Mouse (Mus musculus) embryonic facial prominence, embryonic 14.5 days (tissue): ENCODE measurements around the gene Hdgf. TPM values are rescaled to one million over a fixed set of nuclear protein-coding genes. Genes with fewer than 3 reads are reported as not detected.

Source experiments
- ATAC-seq: fragments of 200-750 bp; cut with Nextera tagmentation; 2 replicates; pipeline ENCODE4 v1.8.0; 2017; ENCODE audit warnings: low read depth, moderate number of reproducible peaks, moderate TSS enrichment
- DNase-seq: peaks from one replicate; pipeline ENCODE4 v3.0.0-alpha.2; 2015; ENCODE audit warnings: low spot score
- H3K27ac ChIP-seq: fragments of 300-500 bp; sonication (generic); replicated peaks from 2 replicates; pipeline ENCODE4 v1.5.1; 2014; ENCODE audit warnings: low read depth, mild to moderate bottlenecking, low read length, moderate library complexity
- H3K27me3 ChIP-seq: fragments of 300-500 bp; sonication (generic); replicated peaks from 2 replicates; pipeline ENCODE4 v1.6.1; 2014; ENCODE audit warnings: low read length; ENCODE audit not compliant: control insufficient read depth, insufficient read depth
- H3K36me3 ChIP-seq: fragments of 300-500 bp; sonication (generic); 2 replicates; pipeline ENCODE4 v1.6.1; 2014; ENCODE audit warnings: low read length, mixed read lengths; ENCODE audit not compliant: control insufficient read depth, insufficient read depth
- H3K4me1 ChIP-seq: fragments of 300-500 bp; sonication (generic); 2 replicates; pipeline ENCODE4 v1.6.1; 2014; ENCODE audit warnings: antibody characterized with exemption, low read length; ENCODE audit not compliant: control insufficient read depth, insufficient read depth
- H3K4me2 ChIP-seq: fragments of 300-500 bp; sonication (generic); 2 replicates; pipeline ENCODE4 v1.6.1; 2014; ENCODE audit warnings: low read depth, mild to moderate bottlenecking, low read length, moderate library complexity, mixed read lengths
- H3K4me3 ChIP-seq: fragments of 300-500 bp; sonication (generic); 2 replicates; pipeline ENCODE4 v1.5.1; 2014; ENCODE audit warnings: low read depth, mild to moderate bottlenecking, low read length
- H3K9ac ChIP-seq: fragments of 300-500 bp; sonication (generic); 2 replicates; pipeline ENCODE4 v1.6.1; 2014; ENCODE audit warnings: low read depth, mild to moderate bottlenecking, low read length, moderate library complexity, mixed read lengths
- H3K9me3 ChIP-seq: fragments of 300-500 bp; sonication (generic); 2 replicates; pipeline ENCODE4 v1.6.1; 2016; ENCODE audit warnings: low read length; ENCODE audit not compliant: control insufficient read depth
- WGBS: fragments of 180-500 bp; shearing (Covaris S2); extraction: QIAGEN DNeasy Blood & Tissue Kit; methylation state at CpG from one replicate; pipeline ENCODE4 v1.1.7; 2014; 5-methylcytosine and 5-hydroxymethylcytosine counted together
- polyA plus RNA-seq: library from polyadenylated mRNA; unstranded; fragments of >200 nt; fragmentation: Nextera tagmentation; extraction: Ambion mirVana; gene quantifications from 2 replicates; pipeline ENCODE4 v1.2.1, GENCODE M21; 2014

Gene Hdgf
- polyA plus RNA-seq, 1 experiment from 2014 or later: 205 TPM

DNA sequence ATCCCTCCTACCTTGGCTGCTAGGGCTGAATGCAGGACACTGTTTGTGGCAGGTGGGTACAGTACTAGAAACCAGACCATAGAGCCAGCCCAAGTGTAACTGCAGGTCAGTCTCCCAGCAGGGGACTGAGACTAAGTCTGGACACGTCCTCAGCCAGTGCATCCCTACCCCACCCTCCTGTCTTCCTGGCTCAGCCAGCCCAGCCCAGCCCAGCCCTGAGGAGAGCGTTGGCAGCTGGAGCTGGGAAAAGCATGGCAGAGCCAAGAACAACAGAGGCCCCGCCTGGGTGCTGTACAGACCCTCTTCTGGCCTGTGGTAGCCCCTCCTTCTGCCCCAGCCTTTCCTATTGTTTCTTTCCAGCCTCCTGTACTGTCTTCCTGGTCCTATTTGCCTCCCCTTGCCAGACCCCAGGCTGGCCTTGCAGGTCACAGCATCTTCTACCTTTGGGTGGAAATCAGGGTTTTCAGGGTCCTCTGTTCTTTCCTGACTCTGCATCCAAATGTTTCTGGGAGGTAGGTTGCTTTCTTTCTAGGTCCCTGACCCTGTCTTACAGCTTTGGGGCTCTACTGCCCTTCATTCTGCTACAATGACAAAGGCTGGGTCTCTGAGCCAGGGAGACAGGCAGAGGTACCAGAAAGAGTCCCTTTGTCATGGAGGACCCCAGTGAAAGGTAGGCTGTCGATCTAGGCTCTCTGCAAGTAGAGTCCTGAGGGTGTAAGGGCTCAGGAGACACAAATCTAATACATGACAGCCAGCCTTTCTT lies 38.9 kb downstream of the Hdgf start:
- no peaks in the 10 kb centered on the region for H3K9me3 ChIP-seq
- peak; percentile 55 for ATAC-seq
- peak overlapping the region; percentile 96 for H3K27ac ChIP-seq
- 6% methylated on average over 4 of the region's 4 CpGs for WGBS
- H3K4me3 ChIP-seq: no peak overlapping the region
- 0 out of 2 replicates have a peak overlapping the region, but pooled peaks have one; percentile 32 for H3K9ac ChIP-seq
- DNase-seq: peak; percentile 83
- peaks cover 27% of the 10 kb centered on the region for H3K36me3 ChIP-seq
- peak overlapping the region; percentile 16; the same call in 1 of the 2 replicates for H3K4me2 ChIP-seq
- peaks cover 43% of the 10 kb centered on the region for H3K4me1 ChIP-seq
- H3K27me3 ChIP-seq: no peaks in the 10 kb centered on the region

DNA sequence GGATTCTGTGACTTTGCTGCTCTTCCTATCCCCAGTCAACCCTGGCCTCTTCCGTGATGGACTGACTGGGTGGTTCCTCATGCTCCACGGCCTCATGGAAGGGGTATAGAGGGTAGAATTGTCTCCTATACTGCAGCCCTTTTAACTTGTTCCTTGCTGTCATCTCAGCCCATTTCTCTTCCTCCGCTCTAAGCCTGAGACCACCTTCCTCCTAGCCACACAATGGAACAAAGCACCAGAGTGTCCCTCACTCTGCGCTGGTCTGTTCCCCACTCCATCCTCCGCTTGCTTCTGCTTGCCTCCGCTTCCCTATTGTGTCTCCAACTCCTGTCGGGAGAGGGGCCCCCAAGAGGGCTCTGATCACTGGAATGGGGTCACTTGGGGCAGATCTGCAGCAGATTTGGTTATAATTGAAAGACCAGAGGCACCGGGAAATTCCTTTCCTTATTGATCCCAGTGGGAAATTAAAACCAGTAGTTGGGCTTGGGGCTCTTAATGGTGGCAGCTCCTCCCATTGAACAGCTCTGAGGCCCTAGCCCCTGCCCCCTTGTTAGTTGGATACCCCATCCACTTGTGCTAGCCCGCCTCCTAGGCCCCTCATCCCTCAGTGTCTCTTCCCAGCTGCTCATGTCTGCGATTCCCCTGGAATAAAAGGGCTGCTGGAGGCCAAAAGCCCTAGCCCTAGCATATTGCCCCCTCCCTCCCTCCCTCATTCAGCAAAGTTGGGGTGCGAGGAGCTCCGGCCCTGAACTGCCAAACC lies 39.8 kb downstream of the Hdgf start:
- WGBS: 15% methylated on average over 12 of the region's 12 CpGs
- peak overlapping the region; percentile 77 for H3K4me2 ChIP-seq
- H3K36me3 ChIP-seq: peaks cover 17% of the 10 kb centered on the region
- H3K4me1 ChIP-seq: peaks cover 49% of the 10 kb centered on the region
- no peak overlapping the region for H3K4me3 ChIP-seq
- H3K27me3 ChIP-seq: no peaks in the 10 kb centered on the region
- DNase-seq: peak; percentile 68
- no peaks in the 10 kb centered on the region for H3K9me3 ChIP-seq
- ATAC-seq: no peak
- peak overlapping the region; percentile 96 for H3K27ac ChIP-seq
- peak overlapping the region; percentile 2; the same call in 1 of the 2 replicates for H3K9ac ChIP-seq

DNA sequence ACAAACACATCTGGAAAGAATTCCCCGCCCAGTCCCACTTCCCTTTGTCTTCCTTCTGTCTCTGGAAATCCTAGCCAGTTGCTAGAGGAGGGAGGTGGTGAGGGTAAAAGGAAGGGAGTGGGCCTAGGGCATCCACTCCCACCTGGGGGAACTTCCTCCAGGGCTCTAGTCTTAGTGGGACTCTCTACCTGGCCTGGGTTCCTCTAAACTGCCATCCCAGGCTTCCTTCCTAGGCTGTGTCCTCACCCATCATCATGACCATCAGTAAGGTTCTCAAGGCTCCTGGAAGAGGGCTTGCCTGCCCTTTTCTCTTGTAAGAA lies 40.4 kb downstream of the Hdgf start:
- Histone ChIP-seq H3K27ac (peak overlapping the region; percentile 96), H3K36me3 (peaks cover 12% of the 10 kb centered on the region; the same call in 1 of the 2 replicates), H3K4me2 (peak overlapping the region; percentile 77), H3K27me3 (no peaks in the 10 kb centered on the region), H3K9ac (peak overlapping the region; percentile 2; the same call in 1 of the 2 replicates), H3K4me1 (peaks cover 54% of the 10 kb centered on the region), H3K9me3 (no peaks in the 10 kb centered on the region), H3K4me3 (no peak overlapping the region)
- WGBS: 22% methylated on average over 1 of the region's 1 CpGs
- ATAC-seq (no peak), DNase-seq (no peak)

DNA sequence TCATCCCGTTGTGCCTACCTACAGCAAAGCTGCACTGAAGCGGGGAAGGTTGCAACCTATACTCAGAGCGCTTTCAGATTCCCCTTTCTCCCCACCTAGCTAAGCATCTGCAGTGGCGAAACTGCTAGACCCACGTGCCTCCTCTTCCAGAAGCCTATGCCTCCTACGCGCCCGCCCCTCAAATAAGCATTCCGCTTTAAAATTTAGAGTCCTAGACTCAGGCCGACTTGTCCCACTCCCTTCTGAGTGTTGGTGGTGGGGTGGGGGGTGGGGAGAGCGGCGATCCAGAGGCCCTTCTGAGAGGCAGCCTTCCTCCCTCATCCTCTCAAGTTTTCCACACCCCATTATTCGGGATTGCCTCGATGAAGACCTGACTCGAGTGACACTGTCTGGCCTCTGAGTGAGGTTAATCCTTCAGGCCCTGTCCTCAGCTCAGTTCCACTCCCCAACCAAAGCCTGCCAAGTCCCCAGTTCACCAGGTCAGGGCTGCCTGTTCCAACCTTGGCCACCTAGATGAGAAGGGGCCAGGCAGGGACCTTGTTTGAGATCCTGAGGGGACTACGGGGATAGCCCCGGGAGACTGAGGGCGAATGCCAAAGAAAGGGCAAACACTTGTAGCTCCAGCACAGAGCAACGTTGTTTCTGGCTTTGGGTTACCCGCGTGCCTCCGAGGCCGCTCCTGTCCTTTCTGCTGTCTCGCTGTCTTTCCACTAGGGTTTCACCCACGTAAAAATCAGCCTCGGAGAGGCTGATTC lies 41.1 kb downstream of the Hdgf start:
- Histone ChIP-seq H3K9me3 (no peaks in the 10 kb centered on the region), H3K36me3 (peaks cover 5% of the 10 kb centered on the region; the same call in 1 of the 2 replicates), H3K27ac (peak overlapping the region; percentile 96), H3K4me2 (peak overlapping the region; percentile 77), H3K4me1 (peaks cover 62% of the 10 kb centered on the region), H3K27me3 (no peaks in the 10 kb centered on the region), H3K4me3 (peak overlapping the region; percentile 53), H3K9ac (peak overlapping the region; percentile 70)
- 7% methylated on average over 21 of the region's 26 CpGs for WGBS
- ATAC-seq (no peak), DNase-seq (peak; percentile 51)

DNA sequence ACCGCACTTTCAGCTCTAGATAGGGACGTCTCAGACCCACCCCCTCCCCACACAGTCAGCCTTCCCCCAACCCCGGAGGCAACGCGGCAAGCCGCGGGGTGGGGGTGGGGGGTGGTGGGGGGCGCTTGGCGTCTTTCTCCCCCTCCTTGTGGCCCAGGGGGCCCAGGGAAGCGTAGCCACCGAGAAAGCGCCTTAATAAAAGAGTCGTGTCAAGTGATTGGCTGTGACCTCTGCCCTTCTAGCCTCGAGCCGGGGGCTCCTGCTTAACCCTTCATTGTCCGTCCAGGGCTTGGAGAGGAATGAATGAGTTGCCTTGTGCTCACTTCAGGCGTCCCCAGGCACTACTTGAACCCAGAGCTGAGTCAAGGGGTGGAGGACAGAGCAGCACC lies 41.7 kb downstream of the Hdgf start:
- Histone ChIP-seq H3K4me1 (peaks cover 67% of the 10 kb centered on the region), H3K4me2 (peak overlapping the region; percentile 77), H3K27ac (peak overlapping the region; percentile 96), H3K27me3 (no peaks in the 10 kb centered on the region), H3K9ac (peak overlapping the region; percentile 70), H3K36me3 (peaks cover under 1% of the 10 kb centered on the region; the same call in 1 of the 2 replicates), H3K4me3 (peak overlapping the region; percentile 53), H3K9me3 (no peaks in the 10 kb centered on the region)
- DNase-seq: peak; percentile 66
- WGBS: 0% methylated on average over 15 of the region's 17 CpGs
- ATAC-seq: no peak

DNA sequence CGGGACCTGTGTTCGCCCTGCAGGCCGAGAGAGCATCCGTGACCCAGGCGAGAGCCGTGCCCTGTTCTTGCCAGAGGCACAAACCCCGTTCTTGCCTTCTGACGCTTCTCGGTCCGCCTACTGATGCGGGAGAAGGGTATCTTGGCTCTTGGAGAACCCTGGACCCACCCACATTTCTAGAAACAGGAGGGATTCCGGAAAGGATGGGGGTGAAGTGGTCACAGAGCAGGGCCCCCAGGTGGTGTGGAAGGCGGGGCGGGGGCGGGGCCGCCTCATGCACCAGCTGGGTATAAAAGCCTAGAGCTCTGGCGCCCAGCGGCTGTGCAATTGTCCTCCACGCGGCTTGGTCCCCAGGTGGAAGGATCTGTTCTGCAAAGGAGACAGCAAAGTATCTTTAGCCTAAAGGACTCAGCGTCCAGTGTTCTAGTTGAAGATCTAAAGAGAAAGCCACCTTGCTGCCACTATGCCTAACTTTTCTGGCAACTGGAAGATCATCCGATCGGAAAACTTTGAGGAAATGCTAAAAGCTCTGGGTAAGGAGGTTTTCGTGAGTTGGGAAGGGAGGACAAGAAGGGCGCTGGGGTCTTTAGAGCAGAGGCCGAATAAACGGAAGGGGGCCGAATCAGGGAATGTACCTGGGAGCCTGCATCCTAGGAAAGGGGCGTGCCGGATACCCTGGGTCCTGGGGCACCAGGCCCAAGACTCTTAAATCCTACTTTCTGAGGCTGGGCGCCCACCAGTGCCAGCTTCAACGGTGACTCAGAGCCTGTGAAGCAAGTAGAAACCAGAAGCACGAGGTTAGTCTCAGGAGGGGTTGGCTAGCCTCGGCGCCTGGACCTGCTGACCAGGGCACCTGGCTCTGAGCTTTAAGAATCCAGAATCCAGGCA lies 42.5 kb downstream of the Hdgf start, which contains the start of gene Crabp2:
Crabp2 (plus strand) TSS at position 289 of the 888 bp plus-strand sequence.
- DNase-seq (peak; percentile 84), ATAC-seq (peak; percentile 31)
- Histone ChIP-seq H3K27ac (peak within 1 kb of the TSS; percentile 96), H3K9me3 (no peaks in the 10 kb centered on the region), H3K4me1 (peaks cover 70% of the 10 kb centered on the region), H3K36me3 (peaks cover 8% of the 10 kb centered on the region), H3K27me3 (no peaks in the 10 kb centered on the region), H3K4me3 (peak within 1 kb of the TSS; percentile 53), H3K9ac (peak within 1 kb of the TSS; percentile 70), H3K4me2 (peak within 1 kb of the TSS; percentile 77)
- WGBS: 2% methylated on average over 34 of the region's 35 CpGs

DNA sequence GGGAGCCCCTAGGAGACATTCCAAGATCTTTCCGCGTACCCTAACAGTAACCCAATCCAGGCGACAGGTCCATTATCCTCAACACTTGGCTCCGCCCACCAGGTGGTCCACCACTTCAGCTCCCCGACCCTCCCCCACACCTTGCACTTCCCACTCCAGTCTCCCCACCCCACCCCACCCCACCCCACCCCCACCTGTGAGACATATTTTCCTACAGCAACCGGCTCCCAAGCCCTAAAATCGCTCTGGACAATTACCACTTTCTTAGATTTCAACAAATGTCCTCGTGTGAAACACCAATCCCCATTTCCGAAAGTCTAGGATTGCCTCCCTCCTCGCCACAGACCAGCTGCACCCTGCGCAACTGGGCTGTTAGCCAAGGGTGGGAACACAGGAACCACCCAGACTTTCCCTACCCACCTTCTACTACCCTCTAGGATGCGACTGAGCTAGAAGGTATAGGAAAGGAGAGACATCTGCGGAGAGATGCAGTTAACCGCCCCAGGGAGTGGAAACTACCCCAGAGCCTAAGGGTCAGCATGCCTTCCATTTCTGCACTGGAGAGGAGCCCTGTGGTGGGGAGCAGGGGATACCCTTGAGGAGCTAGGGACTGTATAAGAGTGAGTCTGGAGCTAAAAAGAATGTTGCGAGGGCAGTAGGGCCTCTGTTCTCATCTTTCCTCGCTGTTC lies 43.3 kb downstream of the Hdgf start:
- peaks cover 70% of the 10 kb centered on the region for H3K4me1 ChIP-seq
- H3K27ac ChIP-seq: peak overlapping the region; percentile 96
- no peaks in the 10 kb centered on the region for H3K27me3 ChIP-seq
- peak overlapping the region; percentile 53 for H3K4me3 ChIP-seq
- no peaks in the 10 kb centered on the region for H3K9me3 ChIP-seq
- H3K36me3 ChIP-seq: peaks cover 12% of the 10 kb centered on the region
- H3K9ac ChIP-seq: peak overlapping the region; percentile 70
- ATAC-seq (peak; percentile 27; the same call in 1 of the 2 replicates), DNase-seq (peak; percentile 81)
- 0% methylated on average over 16 of the region's 16 CpGs for WGBS
- H3K4me2 ChIP-seq: peak overlapping the region; percentile 77
